Mouse (Mus musculus) heart, embryonic 14.5 days (tissue): ENCODE results near the gene Arid5b. TPM values are rescaled to one million over a fixed set of nuclear protein-coding genes. Genes with fewer than 3 reads are reported as not detected.

Experiments
- ATAC-seq: fragments of 200-750 bp; cut with Nextera tagmentation; 2 replicates; pipeline ENCODE4 v1.8.0; 2017; ENCODE audit warnings: low read depth, moderate TSS enrichment; ENCODE audit not compliant: insufficient number of reproducible peaks, insufficient read depth, low FRiP score
- H3K27ac ChIP-seq, 2 experiments: fragments of 200-500 bp in 1 of 2; fragments of 300-500 bp in 1 of 2; sonication (generic) in 1 of 2; replicated peaks in 1 of 2; 2 replicates each; pipeline ENCODE4 v1.5.1; 2012 to 2014; ENCODE audit warnings: low read depth in 2 of 2, low read length in 2 of 2, control low read depth in 1 of 2, mild to moderate bottlenecking in 1 of 2, mixed read lengths in 1 of 2; ENCODE audit not compliant: control insufficient read depth in 1 of 2, insufficient read depth in 1 of 2
- H3K27me3 ChIP-seq: fragments of 300-500 bp; sonication (generic); 2 replicates; pipeline ENCODE4 v1.6.1; 2014; ENCODE audit warnings: mild to moderate bottlenecking, low read length, control low read depth; ENCODE audit not compliant: control insufficient read depth, insufficient read depth
- H3K36me3 ChIP-seq: fragments of 300-500 bp; sonication (generic); 2 replicates; pipeline ENCODE4 v1.6.1; 2014; ENCODE audit warnings: mild to moderate bottlenecking, control low read depth, low read length, mixed read lengths; ENCODE audit not compliant: control insufficient read depth, insufficient read depth
- H3K4me1 ChIP-seq, 2 experiments: fragments of 200-500 bp in 1 of 2; fragments of 300-500 bp in 1 of 2; sonication (generic) in 1 of 2; 2 replicates each; pipeline ENCODE4 v1.6.1; 2012 to 2014; ENCODE audit warnings: low read length in 2 of 2, control low read depth in 1 of 2, mixed read lengths in 1 of 2; ENCODE audit not compliant: control insufficient read depth in 2 of 2, insufficient read depth in 2 of 2
- H3K4me2 ChIP-seq: fragments of 300-500 bp; sonication (generic); 2 replicates; pipeline ENCODE4 v1.6.1; 2014; ENCODE audit warnings: mild to moderate bottlenecking, low read length
- H3K4me3 ChIP-seq, 2 experiments: fragments of 200-500 bp in 1 of 2; fragments of 300-500 bp in 1 of 2; sonication (generic) in 1 of 2; 2 replicates each; pipeline ENCODE4 v1.5.1; 2012 to 2014; ENCODE audit warnings: low read length in 2 of 2, mild to moderate bottlenecking in 2 of 2, control low read depth in 1 of 2, low read depth in 1 of 2, moderate library complexity in 1 of 2; ENCODE audit not compliant: control insufficient read depth in 1 of 2, insufficient read depth in 1 of 2
- H3K9ac ChIP-seq: fragments of 300-500 bp; sonication (generic); 2 replicates; pipeline ENCODE4 v1.6.1; 2014; ENCODE audit warnings: mild to moderate bottlenecking, low read length
- H3K9me3 ChIP-seq: fragments of 300-500 bp; sonication (generic); 2 replicates; pipeline ENCODE4 v1.6.1; 2016; ENCODE audit warnings: low read length, control low read depth; ENCODE audit not compliant: control insufficient read depth
- WGBS: fragments of 180-500 bp; shearing (Covaris S2); extraction: QIAGEN DNeasy Blood & Tissue Kit; methylation state at CpG from one replicate; pipeline ENCODE4 v1.1.7; 2014; 5-methylcytosine and 5-hydroxymethylcytosine counted together
- polyA plus RNA-seq: library from polyadenylated mRNA; unstranded; fragments of >200 nt; fragmentation: Nextera tagmentation; extraction: Ambion mirVana; gene quantifications from 2 replicates; pipeline ENCODE4 v1.2.1, GENCODE M21; 2014

Gene Arid5b
- polyA plus RNA-seq, 1 experiment from 2014 or later = 23.0 TPM

- Histone ChIP-seq H3K4me2 (peak overlapping the region; percentile 27; the same call in 1 of the 2 replicates), H3K36me3 (no peaks in the 10 kb centered on the region), H3K27me3 (no peaks in the 10 kb centered on the region), H3K9ac (no peak overlapping the region), H3K9me3 (no peaks in the 10 kb centered on the region), H3K27ac (no peak overlapping the region), H3K4me1 (peaks cover 2 to 12% of the 10 kb centered on the region in 2 experiments; a peak in 3 of 4 replicates), H3K4me3 (no peak overlapping the region)
- 34% methylated on average over 6 of the region's 6 CpGs for WGBS
- ATAC-seq = no peak
Observed at GRCm38 (mm10) chr10:68081712-68082111, 196.8 kb downstream of the Arid5b start.

- H3K27ac ChIP-seq = no peak overlapping the region
- ATAC-seq = no peak
- 69% methylated on average over 10 of the region's 10 CpGs for WGBS
Observed at GRCm38 (mm10) chr10:68079910-68080670, 198.4 kb downstream of the Arid5b start.

GRCm38 (mm10) chr10:68078708-68079107 is 199.8 kb downstream of the Arid5b start:
- Histone ChIP-seq H3K9me3 (peaks cover 2% of the 10 kb centered on the region; the same call in 1 of the 2 replicates), H3K4me1 (peaks cover 2 to 12% of the 10 kb centered on the region in 2 experiments; a peak in 3 of 4 replicates), H3K9ac (no peak overlapping the region), H3K4me2 (no peak overlapping the region), H3K27me3 (no peaks in the 10 kb centered on the region), H3K36me3 (no peaks in the 10 kb centered on the region), H3K4me3 (no peak overlapping the region), H3K27ac (no peak overlapping the region)
- 94% methylated on average over 3 of the region's 3 CpGs for WGBS
- no peak for ATAC-seq

More at GRCm38 (mm10) chr10:68079910-68080670, 198.4 kb downstream of the Arid5b start:
- Histone ChIP-seq H3K27me3 (no peaks in the 10 kb centered on the region), H3K4me3 (no peak overlapping the region), H3K4me1 (peaks cover 2 to 12% of the 10 kb centered on the region in 2 experiments; a peak in 3 of 4 replicates), H3K4me2 (no peak overlapping the region), H3K9me3 (no peaks in the 10 kb centered on the region), H3K36me3 (no peaks in the 10 kb centered on the region), H3K9ac (no peak overlapping the region)

GRCm38 (mm10) chr10:68075181-68075580 is 203.4 kb downstream of the Arid5b start:
- Histone ChIP-seq H3K27ac (no peak overlapping the region), H3K4me3 (no peak overlapping the region), H3K4me2 (no peak overlapping the region), H3K4me1 (peaks cover 2 to 5% of the 10 kb centered on the region in 2 experiments; a peak in 2 of 4 replicates), H3K9me3 (peaks cover 3% of the 10 kb centered on the region; the same call in 1 of the 2 replicates), H3K27me3 (no peaks in the 10 kb centered on the region), H3K36me3 (no peaks in the 10 kb centered on the region), H3K9ac (no peak overlapping the region)
- ATAC-seq = no peak
- 89% methylated on average over 5 of the region's 5 CpGs for WGBS

- 83% methylated on average over 12 of the region's 12 CpGs for WGBS
Observed at GRCm38 (mm10) chr10:68074291-68074690, 204.2 kb downstream of the Arid5b start.

GRCm38 (mm10) chr10:68072626-68073025 is 205.9 kb downstream of the Arid5b start:
- H3K27ac ChIP-seq = no peak overlapping the region
- H3K4me3 ChIP-seq = no peak overlapping the region
- H3K4me1 ChIP-seq = peaks cover 0 to 2% of the 10 kb centered on the region in 2 experiments; a peak in 1 of 4 replicates
- no peaks in the 10 kb centered on the region for H3K27me3 ChIP-seq
- no peak overlapping the region for H3K9ac ChIP-seq
- no peaks in the 10 kb centered on the region for H3K36me3 ChIP-seq
- H3K4me2 ChIP-seq = no peak overlapping the region
- no peak for ATAC-seq
- 70% methylated on average over 4 of the region's 4 CpGs for WGBS
- H3K9me3 ChIP-seq = peaks cover 3% of the 10 kb centered on the region; the same call in 1 of the 2 replicates

More at GRCm38 (mm10) chr10:68074291-68074690, 204.2 kb downstream of the Arid5b start:
- no peak overlapping the region for H3K9ac ChIP-seq
- no peaks in the 10 kb centered on the region for H3K4me1 ChIP-seq
- H3K4me2 ChIP-seq = no peak overlapping the region
- H3K27me3 ChIP-seq = no peaks in the 10 kb centered on the region
- H3K27ac ChIP-seq = no peak overlapping the region
- no peak overlapping the region for H3K4me3 ChIP-seq
- ATAC-seq = no peak
- peaks cover 3% of the 10 kb centered on the region; the same call in 1 of the 2 replicates for H3K9me3 ChIP-seq
- H3K36me3 ChIP-seq = no peaks in the 10 kb centered on the region

- H3K9me3 ChIP-seq = peaks cover 3% of the 10 kb centered on the region; the same call in 1 of the 2 replicates
- no peak overlapping the region for H3K9ac ChIP-seq
- WGBS = 78% methylated on average over 7 of the region's 7 CpGs
- no peak overlapping the region for H3K4me2 ChIP-seq
- no peaks in the 10 kb centered on the region for H3K27me3 ChIP-seq
- no peak for ATAC-seq
- H3K27ac ChIP-seq = no peak overlapping the region
- H3K4me3 ChIP-seq = no peak overlapping the region
- no peaks in the 10 kb centered on the region for H3K36me3 ChIP-seq
- peaks cover 0 to 2% of the 10 kb centered on the region in 2 experiments; a peak in 1 of 4 replicates for H3K4me1 ChIP-seq
Observed at GRCm38 (mm10) chr10:68071041-68071440, 207.5 kb downstream of the Arid5b start.
